ENCODE assay signal across 25 mouse cellular contexts in the genomic region with DNA sequence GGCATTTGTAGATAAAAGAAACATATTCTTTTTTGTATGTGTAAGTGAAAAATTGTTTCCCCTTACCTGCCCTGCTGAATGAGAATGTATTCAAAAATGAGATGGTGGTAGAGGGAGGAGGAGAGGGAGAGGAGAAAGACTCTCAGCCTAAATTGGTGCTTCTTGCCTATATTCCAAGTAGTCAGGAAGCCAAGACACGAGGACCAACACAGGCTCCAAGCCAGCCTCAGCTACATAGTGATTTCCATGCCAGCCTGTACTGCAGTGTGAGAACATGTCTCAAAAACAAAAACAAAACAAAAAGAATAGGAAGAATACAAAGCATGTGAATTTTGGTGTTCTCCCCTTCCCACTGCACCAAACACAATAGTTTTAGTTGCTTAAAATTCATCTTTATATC.
DNase-seq lines count a peak whose midpoint lies in the region; ATAC-seq and TF ChIP-seq lines count a peak whose summit lies in the region.
"Had no signal": no experiment of that assay in that cellular context is flagged by ENCODE, and none has a peak within 500 bp of the region (broad histone marks: within the 10 kb centered on the region; RNA-seq: fewer than 3 reads in every experiment).

No protein-coding gene starts in this region.

- DNase-seq in forebrain, postnatal 0 days: peak; percentile 47
- peak; percentile 3 for DNase-seq in right cerebral cortex, postnatal 25 days
- no peak for DNase-seq in right cerebral cortex, adult 2 months (ENCODE audit: low spot score in 2 of 2)
- peak; percentile 75 for DNase-seq in cerebellum, adult 9-10 months
- peak; percentile 9 for DNase-seq in telencephalon, adult 2 months (ENCODE audit: low read depth, low spot score)
- DNase-seq in hindbrain, embryonic 10.5 days (ENCODE audit: low spot score): no peak
- DNase-seq in thymus, postnatal 36 days: no peak
- DNase-seq: adrenal gland, postnatal 36 days; gastrocnemius, postnatal 25 days; heart, adult 2 months; heart, postnatal 14 days; kidney, adult 2 months; liver, embryonic 13.5 days; lung, embryonic 14.5 days; lung, postnatal 36 days; right cerebral cortex, postnatal 4 days; thymus, adult 2 months had no signal

- no peaks in the 10 kb centered on the region for H3K27me3 ChIP-seq in forebrain, postnatal 0 days (ENCODE audit: insufficient read depth, low read length)
- H3K27me3 ChIP-seq in forebrain, embryonic 13.5 days: no peaks in the 10 kb centered on the region
- H3K27me3 ChIP-seq in hindbrain, embryonic 10.5 days (ENCODE audit: insufficient read depth, poor library complexity, severe bottlenecking): no peaks in the 10 kb centered on the region
- H3K27me3 ChIP-seq: heart, embryonic 13.5 days; hindbrain, embryonic 13.5 days; liver, embryonic 13.5 days; megakaryocyte, embryonic 14.5 days; midbrain, embryonic 13.5 days; stomach, embryonic 15.5 days had no signal

- WGBS in forebrain, postnatal 0 days: 56% methylated on average over 1 of the region's 1 CpGs
- 52% methylated on average over 1 of the region's 1 CpGs for WGBS in forebrain, embryonic 13.5 days
- WGBS in hindbrain, embryonic 10.5 days: 70% methylated on average over 1 of the region's 1 CpGs

- no peak overlapping the region for H3K9ac ChIP-seq in forebrain, postnatal 0 days
- no peak overlapping the region for H3K9ac ChIP-seq in forebrain, embryonic 13.5 days
- H3K9ac ChIP-seq: heart, embryonic 13.5 days; hindbrain, embryonic 13.5 days; liver, embryonic 13.5 days; lung, embryonic 14.5 days; midbrain, embryonic 13.5 days; stomach, embryonic 15.5 days had no signal

- no peak for TF ChIP-seq CTCF in forebrain, postnatal 0 days (IDR thresholded peaks at IDR 0.05; ENCODE audit: low read depth)

- no peaks in the 10 kb centered on the region for H3K36me3 ChIP-seq in forebrain, postnatal 0 days (ENCODE audit: insufficient read depth)
- no peaks in the 10 kb centered on the region for H3K36me3 ChIP-seq in forebrain, embryonic 13.5 days (ENCODE audit: poor library complexity, severe bottlenecking)
- H3K36me3 ChIP-seq in hindbrain, embryonic 10.5 days: no peaks in the 10 kb centered on the region
- H3K36me3 ChIP-seq: heart, embryonic 13.5 days; hindbrain, embryonic 13.5 days; liver, embryonic 13.5 days; midbrain, embryonic 13.5 days; stomach, embryonic 15.5 days had no signal

- H3K27ac ChIP-seq in forebrain, postnatal 0 days (ENCODE audit: low read depth, low read length): no peak overlapping the region
- no peak overlapping the region for H3K27ac ChIP-seq in forebrain, embryonic 13.5 days
- H3K27ac ChIP-seq in hindbrain, embryonic 10.5 days: no peak overlapping the region
- H3K27ac ChIP-seq: heart, adult 2 months; heart, embryonic 13.5 days; hindbrain, embryonic 13.5 days; kidney, postnatal 0 days; liver, embryonic 13.5 days; midbrain, embryonic 13.5 days; stomach, embryonic 15.5 days had no signal

- 0 out of 2 replicates have a peak, but pooled peaks have one; percentile 25 for ATAC-seq in forebrain, postnatal 0 days
- no peak for ATAC-seq in forebrain, embryonic 13.5 days
- ATAC-seq: midbrain, embryonic 13.5 days; Patski had no signal

- no peaks in the 10 kb centered on the region for H3K4me1 ChIP-seq in forebrain, postnatal 0 days (ENCODE audit: insufficient read depth)
- no peaks in the 10 kb centered on the region for H3K4me1 ChIP-seq in forebrain, embryonic 13.5 days
- no peaks in the 10 kb centered on the region for H3K4me1 ChIP-seq in hindbrain, embryonic 10.5 days (replicated peaks)
- H3K4me1 ChIP-seq: heart, embryonic 13.5 days; hindbrain, embryonic 13.5 days; liver, embryonic 13.5 days; midbrain, embryonic 13.5 days; stomach, embryonic 15.5 days had no signal

- no peak overlapping the region for H3K4me2 ChIP-seq in forebrain, postnatal 0 days (ENCODE audit: low read depth)
- H3K4me2 ChIP-seq in forebrain, embryonic 13.5 days: no peak overlapping the region
- H3K4me2 ChIP-seq: heart, embryonic 13.5 days; hindbrain, embryonic 13.5 days; liver, embryonic 13.5 days; lung, embryonic 14.5 days; midbrain, embryonic 13.5 days; stomach, embryonic 15.5 days had no signal

- no peak overlapping the region for H3K4me3 ChIP-seq in forebrain, postnatal 0 days (ENCODE audit: low read depth, low read length)
- no peak overlapping the region for H3K4me3 ChIP-seq in forebrain, embryonic 13.5 days
- no peak overlapping the region for H3K4me3 ChIP-seq in hindbrain, embryonic 10.5 days
- H3K4me3 ChIP-seq: heart, adult 2 months; heart, embryonic 13.5 days; hindbrain, embryonic 13.5 days; liver, embryonic 13.5 days; megakaryocyte, embryonic 14.5 days; midbrain, embryonic 13.5 days; stomach, embryonic 15.5 days had no signal

- H3K9me3 ChIP-seq in forebrain, postnatal 0 days (ENCODE audit: low read length): no peaks in the 10 kb centered on the region
- H3K9me3 ChIP-seq in forebrain, embryonic 13.5 days (replicated peaks): no peaks in the 10 kb centered on the region
- H3K9me3 ChIP-seq in hindbrain, embryonic 10.5 days: no peaks in the 10 kb centered on the region
- H3K9me3 ChIP-seq: heart, embryonic 13.5 days; hindbrain, embryonic 13.5 days; liver, embryonic 13.5 days; megakaryocyte, embryonic 14.5 days; midbrain, embryonic 13.5 days; stomach, embryonic 15.5 days had no signal

Comparison
In these comparisons a context has a peak if more than half of its experiments do, and no peak if none do; other contexts are left out.
1. DNase-seq: peak in forebrain, postnatal 0 days (single experiment), right cerebral cortex, postnatal 25 days (single experiment), cerebellum, adult 9-10 months (single experiment) and telencephalon, adult 2 months (single experiment); none in right cerebral cortex, adult 2 months (0 of 2), hindbrain, embryonic 10.5 days (single experiment) and thymus, postnatal 36 days (0 of 2).